Comparison of ENCODE assay signal across 7 mouse cellular contexts in the genomic region with DNA sequence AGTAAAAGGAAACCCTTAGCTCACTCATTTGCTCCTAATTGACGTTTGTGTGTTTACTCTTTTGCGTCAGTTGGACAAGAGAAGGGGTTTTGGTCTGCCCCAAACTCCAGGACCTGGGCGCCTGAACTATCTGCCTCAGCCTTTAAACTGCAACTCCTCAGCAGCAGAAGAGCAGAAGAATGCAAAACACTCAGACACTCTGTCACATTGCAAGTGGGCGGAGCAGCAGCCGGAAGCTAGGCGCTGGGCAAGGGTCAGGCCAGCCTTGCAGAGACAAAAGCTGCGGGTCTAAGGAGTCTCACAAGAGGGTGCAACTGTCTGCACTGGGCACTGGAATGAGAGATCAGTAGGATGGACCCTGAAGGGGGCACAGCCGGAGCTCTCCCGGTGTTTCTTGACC. TPM values are rescaled to one million over a fixed set of nuclear protein-coding genes. Genes with fewer than 3 reads are reported as not detected.
A peak's percentile ranks its signal among the peaks of the same experiment; 100 is the strongest.
DNase-seq lines count a peak whose midpoint lies in the region; ATAC-seq lines count a peak whose summit lies in the region.

No protein-coding gene starts in this region.

- peak; percentile 59 for DNase-seq in testis, postnatal 10 days (ENCODE audit: low spot score)
- no peak for DNase-seq in testis, postnatal 14 days (ENCODE audit: low spot score)
- DNase-seq in liver: peak; percentile 48
- peak; percentile 59 for DNase-seq in retina, embryonic 14.5 days (ENCODE audit: low spot score)
- DNase-seq in ovary, postnatal 14 days (ENCODE audit: low spot score): no peak
- no peak for DNase-seq in urinary bladder, postnatal 25 days (ENCODE audit: low spot score)

- ATAC-seq in granulocyte monocyte progenitor cell, adult 5-6 weeks (replicated peaks; ENCODE audit: poor library complexity, severe bottlenecking): peak; percentile 34; the same call in 1 of the 2 replicates

RNA-seq across cellular contexts. Expression of gene Plekha7, which starts 1.3 kb away (rescaled TPM):
- total RNA-seq in granulocyte monocyte progenitor cell, adult 5-6 weeks (2014; fragmentation: Nextera tagmentation): not detected in 2 replicates
- not detected in 2 replicates for total RNA-seq in granulocyte monocyte progenitor cell, adult 5-6 weeks (2017)

RNA-seq across cellular contexts. Expression of gene Rps13, which starts 24.5 kb away (rescaled TPM):
- total RNA-seq in granulocyte monocyte progenitor cell, adult 5-6 weeks (2014; fragmentation: Nextera tagmentation): 2,911 and 2,968 TPM in 2 replicates
- 2,703 and 3,256 TPM in 2 replicates for total RNA-seq in granulocyte monocyte progenitor cell, adult 5-6 weeks (2017)

Comparison
In these comparisons a context has a peak if more than half of its experiments do, and no peak if none do; other contexts are left out.
1. DNase-seq: peak in testis, postnatal 10 days (single experiment), liver (single experiment) and retina, embryonic 14.5 days (single experiment); none in testis, postnatal 14 days (single experiment), ovary, postnatal 14 days (single experiment) and urinary bladder, postnatal 25 days (single experiment).